Mouse (Mus musculus) forebrain, embryonic 14.5 days (tissue): ENCODE data around the gene Clip2. TPM values are rescaled to one million over a fixed set of nuclear protein-coding genes. Genes with fewer than 3 reads are reported as not detected.
A peak's percentile ranks its signal among the peaks of the same experiment; 100 is the strongest.
"Not testable (repeated sequence)": the region's sequence is repeated elsewhere in the genome, so short reads cannot be mapped to it uniquely, and the experiment has no call there.

Experiments
- ATAC-seq: fragments of 200-750 bp; cut with Nextera tagmentation; 2 replicates; pipeline ENCODE4 v1.8.0; 2017; ENCODE audit warnings: mild to moderate bottlenecking, moderate library complexity
- DNase-seq: peaks from one replicate; pipeline ENCODE4 v3.0.0-alpha.2; 2015; ENCODE audit warnings: low spot score
- H3K27ac ChIP-seq: fragments of 300-500 bp; sonication (generic); 2 replicates; pipeline ENCODE4 v1.5.1; 2014; ENCODE audit warnings: low read depth, mild to moderate bottlenecking, control low read depth, low read length, moderate library complexity
- H3K27me3 ChIP-seq: fragments of 300-500 bp; sonication (generic); replicated peaks from 2 replicates; pipeline ENCODE4 v1.6.1; 2014; ENCODE audit warnings: low read length, control low read depth, mixed read lengths; ENCODE audit not compliant: control insufficient read depth, insufficient read depth
- H3K36me3 ChIP-seq: fragments of 300-500 bp; sonication (generic); 2 replicates; pipeline ENCODE4 v1.6.1; 2014; ENCODE audit warnings: low read length, control low read depth; ENCODE audit not compliant: control insufficient read depth, insufficient read depth
- H3K4me1 ChIP-seq: fragments of 300-500 bp; sonication (generic); 2 replicates; pipeline ENCODE4 v1.6.1; 2014; ENCODE audit warnings: antibody characterized with exemption, low read length, control low read depth; ENCODE audit not compliant: control insufficient read depth, insufficient read depth
- H3K4me2 ChIP-seq: fragments of 300-500 bp; sonication (generic); 2 replicates; pipeline ENCODE4 v1.6.1; 2014; ENCODE audit warnings: mild to moderate bottlenecking, control low read depth, low read length
- H3K4me3 ChIP-seq: fragments of 300-500 bp; sonication (generic); 2 replicates; pipeline ENCODE4 v1.5.1; 2014; ENCODE audit warnings: low read depth, low read length, control low read depth
- H3K9ac ChIP-seq: fragments of 300-500 bp; sonication (generic); 2 replicates; pipeline ENCODE4 v1.6.1; 2014; ENCODE audit warnings: mild to moderate bottlenecking, low read length, control low read depth, moderate library complexity
- H3K9me3 ChIP-seq: fragments of 300-500 bp; sonication (generic); replicated peaks from 2 replicates; pipeline ENCODE4 v1.6.1; 2016; ENCODE audit warnings: low read length, control low read depth, mixed read lengths; ENCODE audit not compliant: control insufficient read depth
- WGBS: fragments of 180-500 bp; shearing (Covaris S2); extraction: QIAGEN DNeasy Blood & Tissue Kit; methylation state at CpG from one replicate; pipeline ENCODE4 v1.1.7; 2014; 5-methylcytosine and 5-hydroxymethylcytosine counted together
- polyA plus RNA-seq: library from polyadenylated mRNA; unstranded; fragments of >200 nt; fragmentation: Nextera tagmentation; extraction: Ambion mirVana; gene quantifications from 2 replicates; pipeline ENCODE4 v1.2.1, GENCODE M21; 2014

Clip2 gene
- polyA plus RNA-seq, 1 experiment from 2014 or later: 11.1 TPM

DNA sequence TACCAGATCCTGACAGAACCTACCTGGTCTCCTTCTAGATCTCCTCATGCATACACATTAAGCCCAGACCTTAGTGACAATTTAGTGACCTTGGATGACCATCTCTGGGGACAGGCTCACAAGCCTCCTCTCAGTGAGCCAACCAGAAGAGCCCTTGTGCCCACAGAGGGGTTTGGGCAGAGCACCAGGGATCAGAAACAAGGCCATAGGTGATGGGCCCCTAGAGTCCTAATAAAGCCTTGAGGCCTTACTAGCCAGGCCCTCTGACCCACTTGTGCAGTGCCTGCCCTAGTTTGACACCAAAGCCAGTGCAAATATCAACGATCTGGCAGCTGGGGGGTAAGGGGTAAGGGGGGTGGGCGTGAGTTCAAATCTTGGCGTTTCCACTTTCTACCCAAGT lies 93.8 kb downstream of the Clip2 start:
- ATAC-seq (no peak), DNase-seq (no peak)
- Histone ChIP-seq H3K27me3 (no peaks in the 10 kb centered on the region), H3K9ac (no peak overlapping the region), H3K4me1 (peaks cover 14% of the 10 kb centered on the region), H3K4me3 (no peak overlapping the region), H3K4me2 (no peak overlapping the region), H3K27ac (no peak overlapping the region), H3K36me3 (no peaks in the 10 kb centered on the region), H3K9me3 (no peaks in the 10 kb centered on the region)
- 91% methylated on average over 3 of the region's 3 CpGs for WGBS

DNA sequence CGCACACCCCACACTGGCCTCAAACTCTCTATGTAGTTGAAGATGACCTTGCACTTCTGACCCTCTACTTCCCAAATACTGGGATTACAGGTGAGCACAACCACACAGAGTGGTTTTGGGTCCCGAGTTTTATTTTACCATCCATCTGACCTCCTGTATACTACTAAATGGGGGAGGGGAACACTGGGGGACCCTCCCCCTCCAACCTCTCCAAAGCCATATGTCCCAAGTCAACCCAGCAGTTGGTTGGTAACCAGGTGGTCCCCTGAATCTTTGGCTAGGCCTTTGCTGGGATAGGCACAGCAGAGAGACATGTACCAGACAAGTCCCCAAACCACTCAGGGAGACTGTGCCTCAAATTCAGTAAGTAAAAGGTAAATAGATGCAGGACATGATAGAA lies 94.9 kb downstream of the Clip2 start:
- no peak overlapping the region for H3K4me2 ChIP-seq
- WGBS: 93% methylated on average over 2 of the region's 2 CpGs
- no peaks in the 10 kb centered on the region for H3K9me3 ChIP-seq
- no peak overlapping the region for H3K4me3 ChIP-seq
- H3K4me1 ChIP-seq: peaks cover 14% of the 10 kb centered on the region
- H3K27ac ChIP-seq: no peak overlapping the region
- H3K36me3 ChIP-seq: no peaks in the 10 kb centered on the region
- DNase-seq (no peak), ATAC-seq (no peak)
- no peaks in the 10 kb centered on the region for H3K27me3 ChIP-seq
- H3K9ac ChIP-seq: no peak overlapping the region

DNA sequence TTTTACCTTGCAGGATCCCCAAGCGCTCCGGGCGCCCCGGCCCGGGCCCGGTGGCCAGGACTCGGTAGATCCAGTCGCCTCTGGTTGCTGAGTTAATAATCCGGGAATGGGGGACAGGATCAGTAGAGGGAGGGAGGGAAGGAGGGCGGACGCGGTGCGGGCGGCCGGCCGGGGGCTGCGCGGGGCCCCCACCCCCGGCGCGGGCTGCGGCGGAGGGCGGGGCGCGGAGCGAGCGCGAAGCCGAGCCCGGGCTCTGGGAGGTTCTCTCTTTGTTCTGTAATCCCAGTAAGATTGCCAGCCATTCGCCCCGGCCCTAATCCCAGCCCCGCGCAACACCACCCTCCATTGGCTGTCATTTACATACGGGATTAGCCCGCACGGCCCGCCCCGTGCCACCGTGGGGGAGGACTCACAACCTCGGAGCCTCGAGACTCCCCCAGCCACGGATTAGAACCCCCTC lies 95.7 kb downstream of the Clip2 start, which contains the start of gene Gtf2ird1:
TSS of gene Gtf2ird1 (minus strand) at position 214 of the 460 bp plus-strand sequence.
- ATAC-seq (peak; percentile 87), DNase-seq (peak; percentile 85)
- 0 out of 2 replicates have a peak, but pooled peaks cover 2% of the 10 kb centered on the region for H3K9me3 ChIP-seq
- H3K4me3 ChIP-seq: peak within 1 kb of the TSS; percentile 51
- peak within 1 kb of the TSS; percentile 90 for H3K27ac ChIP-seq
- H3K27me3 ChIP-seq: no peaks in the 10 kb centered on the region
- peak within 1 kb of the TSS; percentile 93 for H3K9ac ChIP-seq
- 0 out of 2 replicates have a peak, but pooled peaks cover 5% of the 10 kb centered on the region for H3K36me3 ChIP-seq
- under 1% methylated on average over 43 of the region's 44 CpGs for WGBS
- peak within 1 kb of the TSS; percentile 89 for H3K4me2 ChIP-seq
- H3K4me1 ChIP-seq: peaks cover 14% of the 10 kb centered on the region

DNA sequence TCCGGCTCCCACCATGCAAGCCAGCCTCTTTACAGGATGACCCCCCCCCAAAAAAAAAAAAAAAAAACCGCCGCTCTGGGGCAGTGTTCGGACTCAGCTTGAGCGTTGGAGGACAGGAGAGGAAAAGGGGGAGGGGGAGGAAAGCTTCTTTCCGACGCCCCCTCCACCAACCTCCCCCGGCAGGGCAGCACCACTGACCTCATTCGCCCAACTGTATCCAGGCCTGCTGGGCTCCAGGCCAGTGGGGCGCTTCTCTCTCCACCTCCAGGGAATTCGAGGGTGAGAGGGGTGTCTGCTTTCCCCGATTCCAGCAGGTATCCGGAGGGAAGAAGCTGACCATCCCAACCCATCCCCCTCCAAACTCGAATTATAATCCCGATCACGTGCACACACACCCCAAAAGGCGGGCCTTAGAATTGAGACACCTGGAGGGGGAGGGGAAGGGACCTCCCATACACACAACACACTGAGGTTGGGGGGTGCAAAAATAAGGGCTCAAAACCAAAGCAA lies 96.3 kb downstream of the Clip2 start:
- ATAC-seq: peak; percentile 67
- H3K4me2 ChIP-seq: peak overlapping the region; percentile 89
- H3K27ac ChIP-seq: peak overlapping the region; percentile 90
- H3K27me3 ChIP-seq: no peaks in the 10 kb centered on the region
- 0 out of 2 replicates have a peak, but pooled peaks cover 6% of the 10 kb centered on the region for H3K36me3 ChIP-seq
- peak overlapping the region; percentile 93 for H3K9ac ChIP-seq
- H3K4me3 ChIP-seq: peak overlapping the region; percentile 51
- peaks cover 14% of the 10 kb centered on the region for H3K4me1 ChIP-seq
- peak; percentile 81 for DNase-seq
- 0 out of 2 replicates have a peak, but pooled peaks cover 2% of the 10 kb centered on the region for H3K9me3 ChIP-seq
- 2% methylated on average over 13 of the region's 17 CpGs for WGBS

DNA sequence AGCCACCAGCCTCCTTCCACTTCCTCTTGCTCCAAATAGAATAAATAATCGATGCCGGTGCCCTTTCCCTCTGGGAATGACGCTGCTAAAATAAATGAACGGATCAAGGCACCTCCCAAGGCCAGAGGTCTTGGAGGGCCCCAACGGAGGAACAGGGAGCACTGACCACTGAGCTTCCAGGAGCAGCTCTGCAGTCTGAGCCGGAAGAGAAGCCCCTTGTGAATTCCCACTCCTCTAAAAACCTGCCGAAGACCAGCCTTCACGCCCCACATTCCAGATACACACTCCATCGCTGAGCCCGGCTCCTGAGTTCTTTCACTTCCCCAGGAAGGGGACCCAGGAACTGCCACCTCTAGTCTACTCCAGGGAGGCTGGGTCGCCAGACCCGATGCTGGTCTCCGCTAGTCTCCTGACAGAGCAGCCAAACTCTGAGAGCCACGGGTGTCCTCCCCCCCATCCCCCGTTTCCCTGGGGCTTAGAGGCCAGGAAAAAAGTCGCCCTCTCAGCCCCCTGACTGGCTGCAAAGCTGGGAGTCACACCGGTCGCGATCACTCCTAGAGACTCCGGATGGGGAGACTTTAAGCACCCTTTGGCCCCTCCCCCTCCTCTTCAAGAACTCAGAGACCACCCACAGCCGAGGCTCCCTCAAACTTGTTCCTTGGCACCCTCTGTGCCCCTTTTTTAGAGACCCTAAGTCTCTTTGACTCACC lies 96.9 kb downstream of the Clip2 start:
- H3K36me3 ChIP-seq: 0 out of 2 replicates have a peak, but pooled peaks cover 6% of the 10 kb centered on the region
- H3K4me2 ChIP-seq: peak overlapping the region; percentile 89
- H3K4me1 ChIP-seq: peaks cover 14% of the 10 kb centered on the region
- DNase-seq (peak; percentile 67), ATAC-seq (peak; percentile 35)
- peak overlapping the region; percentile 51 for H3K4me3 ChIP-seq
- H3K9me3 ChIP-seq: 0 out of 2 replicates have a peak, but pooled peaks cover 2% of the 10 kb centered on the region
- peak overlapping the region; percentile 90 for H3K27ac ChIP-seq
- WGBS: 2% methylated on average over 21 of the region's 21 CpGs
- peak overlapping the region; percentile 93 for H3K9ac ChIP-seq
- H3K27me3 ChIP-seq: no peaks in the 10 kb centered on the region

DNA sequence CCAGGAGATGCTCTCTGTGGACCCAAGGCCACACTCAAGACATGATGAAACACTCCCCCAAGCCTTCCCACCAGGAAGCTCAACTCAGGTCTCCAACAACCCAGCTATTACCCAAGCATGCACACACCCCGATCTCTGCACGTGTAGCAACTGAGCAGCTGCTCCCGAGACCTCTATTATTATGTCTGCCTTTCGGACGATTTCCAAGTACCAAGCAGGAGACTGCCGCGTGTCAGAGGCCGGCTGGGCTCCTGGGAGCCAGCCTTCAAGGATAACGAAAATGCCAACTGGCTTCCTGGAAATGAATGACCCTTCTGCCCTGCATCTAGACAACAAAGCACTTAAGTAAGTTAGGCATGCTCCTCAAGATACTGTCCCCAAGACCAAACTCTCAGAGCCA lies 97.8 kb downstream of the Clip2 start:
- WGBS: 39% methylated on average over 9 of the region's 9 CpGs
- Histone ChIP-seq H3K9ac (peak overlapping the region; percentile 93), H3K4me1 (peaks cover 14% of the 10 kb centered on the region), H3K4me2 (peak overlapping the region; percentile 89), H3K4me3 (peak overlapping the region; percentile 51), H3K27ac (peak overlapping the region; percentile 90; the same call in 1 of the 2 replicates), H3K27me3 (no peaks in the 10 kb centered on the region), H3K9me3 (0 out of 2 replicates have a peak, but pooled peaks cover 2% of the 10 kb centered on the region), H3K36me3 (0 out of 2 replicates have a peak, but pooled peaks cover 6% of the 10 kb centered on the region)
- DNase-seq (peak; percentile 19), ATAC-seq (no peak)

DNA sequence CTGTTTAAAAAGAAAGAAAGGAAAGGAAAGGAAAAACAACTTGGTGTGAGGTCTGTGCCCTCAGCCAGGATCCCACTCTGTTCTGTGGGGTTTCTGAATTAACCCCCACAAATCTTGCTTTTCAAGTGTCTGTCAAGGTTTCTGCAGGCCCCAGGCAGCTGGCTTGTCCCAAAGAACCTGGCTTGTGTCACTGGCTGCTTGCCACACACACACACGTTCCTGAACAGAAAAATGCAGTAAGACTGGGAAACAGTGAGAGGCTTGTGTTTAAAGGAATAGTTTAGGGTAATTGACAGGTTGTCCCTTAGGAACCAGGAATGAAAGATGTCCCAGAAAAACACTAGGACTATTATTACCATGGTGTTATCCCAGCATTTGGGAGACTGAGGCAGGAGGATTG lies 98.7 kb downstream of the Clip2 start:
- 0 out of 2 replicates have a peak, but pooled peaks cover 6% of the 10 kb centered on the region for H3K36me3 ChIP-seq
- H3K27me3 ChIP-seq: no peaks in the 10 kb centered on the region
- peaks cover 14% of the 10 kb centered on the region for H3K4me1 ChIP-seq
- no peak overlapping the region for H3K9ac ChIP-seq
- H3K9me3 ChIP-seq: 0 out of 2 replicates have a peak, but pooled peaks cover 2% of the 10 kb centered on the region
- WGBS: 6% methylated on average over 1 of the region's 1 CpGs
- DNase-seq: peak; percentile 58
- no peak overlapping the region for H3K27ac ChIP-seq
- H3K4me3 ChIP-seq: no peak overlapping the region
- H3K4me2 ChIP-seq: no peak overlapping the region; the same call in 1 of the 2 replicates
- no peak for ATAC-seq

DNA sequence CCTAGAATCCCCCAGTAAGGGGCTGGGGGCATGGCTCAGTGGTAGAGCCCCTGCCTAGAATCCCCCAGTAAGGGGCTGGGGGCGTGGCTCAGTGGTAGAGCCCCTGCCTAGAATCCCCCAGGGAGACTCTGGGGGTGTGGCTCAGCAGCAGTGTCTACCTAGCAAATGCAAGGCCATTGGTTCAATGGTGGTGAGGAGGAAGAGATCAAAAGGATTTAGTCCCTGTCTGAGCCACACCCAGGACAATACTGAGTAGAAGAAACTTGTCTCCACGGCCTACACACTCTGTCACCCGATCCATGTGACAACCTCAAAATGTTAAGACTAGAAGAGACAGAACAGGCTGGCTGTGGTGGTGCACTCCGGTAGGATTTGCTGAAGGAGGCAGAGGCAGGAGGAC lies 105.5 kb downstream of the Clip2 start:
- not testable (repeated sequence) for H3K9ac ChIP-seq, ATAC-seq, H3K4me1 ChIP-seq, H3K4me2 ChIP-seq, H3K4me3 ChIP-seq, H3K27ac ChIP-seq, DNase-seq, H3K27me3 ChIP-seq, H3K9me3 ChIP-seq
- H3K36me3 ChIP-seq: peaks cover 13% of the 10 kb centered on the region
- 96% methylated on average over 4 of the region's 4 CpGs for WGBS
